Mouse (Mus musculus): ENCODE measurements around the gene Sprr2a1.
"Not testable (repeated sequence)": the region's sequence is repeated elsewhere in the genome, so short reads cannot be mapped to it uniquely, and the experiment has no call there.

Sprr2a1 gene

GRCm38 (mm10) chr3:92215569-92215968 lies at the start of gene Sprr2a1, which contains the start of gene Sprr2a2:
Sprr2a1 (plus strand) TSS chr3:92215799.
Sprr2a2 (plus strand) TSS chr3:92215920.
- DNase-seq: not testable (repeated sequence)

GRCm38 (mm10) chr3:92169847-92170246 lies 45.8 kb upstream of the Sprr2a1 start:
- DNase-seq: no peak

DNA sequence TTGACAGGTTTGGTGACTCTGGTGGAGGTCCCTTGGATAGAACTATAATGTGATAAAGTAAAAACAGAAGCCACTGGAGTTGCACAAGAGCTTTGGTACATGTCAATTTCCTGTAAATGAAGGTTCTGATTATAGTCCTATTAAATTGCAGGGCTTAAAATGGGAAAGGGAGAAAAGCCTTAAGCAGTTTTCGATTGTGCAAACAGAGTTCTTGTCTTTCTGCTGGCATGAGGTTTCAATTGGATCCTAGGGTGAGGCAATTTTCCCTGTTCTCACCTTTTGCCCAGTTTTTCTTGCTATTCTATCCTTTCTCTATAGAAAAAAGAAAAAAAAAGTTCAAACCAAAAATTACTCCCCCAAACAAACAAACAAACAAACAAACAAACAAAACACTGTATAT lies 38.7 kb upstream of the Sprr2a1 start:
- no peak for DNase-seq

- no peak for DNase-seq
Measured at GRCm38 (mm10) chr3:92195512-92196200, 19.9 kb upstream of the Sprr2a1 start.

DNA sequence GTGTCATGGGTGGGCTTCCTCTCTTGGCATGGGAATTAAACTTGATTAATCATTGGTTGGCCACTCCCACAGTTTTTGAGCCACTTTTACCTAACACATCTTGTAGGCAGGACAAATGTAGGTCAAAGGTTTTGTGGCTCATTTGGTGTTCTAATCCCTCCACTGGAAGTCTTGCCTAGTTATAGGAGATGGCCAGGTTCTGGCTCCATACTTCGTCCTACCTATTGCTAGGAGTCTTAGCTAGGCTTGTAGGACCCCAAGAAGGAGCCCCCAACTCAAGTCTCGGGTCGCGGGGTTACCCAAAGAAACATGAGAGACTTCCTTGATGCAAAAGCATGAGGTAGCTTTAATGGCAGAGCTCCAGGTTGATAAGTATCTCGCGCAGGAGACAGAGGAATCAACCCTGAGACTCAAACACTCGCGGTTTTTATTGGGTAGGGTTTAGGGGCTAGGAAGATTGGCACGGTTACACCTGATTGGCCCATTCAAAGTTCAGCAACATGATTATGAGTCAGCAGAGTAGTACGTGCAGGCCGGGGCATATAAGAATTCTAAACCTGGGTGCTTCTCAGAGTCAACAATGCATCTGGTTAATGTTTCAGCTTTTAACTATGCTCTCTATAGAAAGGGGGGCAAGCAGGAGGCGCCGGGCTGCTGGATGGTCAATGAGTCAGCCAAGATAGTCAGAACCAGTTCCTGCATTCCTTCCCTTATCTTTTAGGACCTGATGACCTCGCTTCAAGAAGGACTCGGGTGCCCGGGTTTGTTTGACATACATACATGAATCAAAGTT lies 4.3 kb upstream of the Sprr2a1 start:
- DNase-seq: not testable (repeated sequence)

DNA sequence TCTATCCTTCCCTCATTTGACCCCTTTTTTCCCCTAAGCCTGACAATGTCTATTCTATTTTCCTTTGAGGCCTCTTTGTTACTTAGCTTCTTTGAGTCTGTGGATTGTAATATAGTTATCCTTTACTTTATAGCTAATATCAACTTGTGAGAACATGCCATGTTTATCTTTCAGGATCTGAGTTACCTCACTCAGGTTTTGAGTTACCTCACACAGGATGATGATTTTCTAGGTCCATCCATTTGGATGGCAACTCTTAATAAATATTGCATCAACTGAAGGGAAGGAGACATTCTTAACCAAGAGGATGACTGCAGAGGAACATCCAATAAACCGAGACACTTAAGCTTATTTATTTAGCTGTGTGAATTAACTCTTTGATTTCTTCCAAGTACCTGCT lies 3.5 kb upstream of the Sprr2a1 start:
- DNase-seq: not testable (repeated sequence)

GRCm38 (mm10) chr3:92213651-92214050 lies 1.9 kb upstream of the Sprr2a1 start:
- not testable (repeated sequence) for DNase-seq

DNA sequence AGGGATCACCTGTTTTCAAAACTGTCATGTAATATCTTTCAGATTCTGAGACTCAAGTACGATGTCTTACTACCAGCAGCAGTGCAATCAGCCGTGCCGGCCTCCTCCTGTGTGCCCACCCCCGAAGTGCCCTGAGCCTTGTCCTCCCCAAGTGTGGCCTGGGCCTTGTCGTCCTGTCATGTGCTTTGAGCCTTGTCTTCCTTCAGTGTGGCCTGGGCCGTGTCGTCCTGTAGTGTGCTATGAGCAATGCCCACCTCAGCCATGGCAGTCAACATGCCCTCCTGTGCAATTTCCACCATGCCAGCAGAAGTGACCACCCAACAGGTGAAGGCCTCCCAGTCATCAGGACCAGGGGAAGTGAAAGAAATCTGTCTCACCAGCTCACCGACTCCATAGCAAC lies 3.4 kb downstream of the Sprr2a1 start:
- DNase-seq: not testable (repeated sequence)

DNA sequence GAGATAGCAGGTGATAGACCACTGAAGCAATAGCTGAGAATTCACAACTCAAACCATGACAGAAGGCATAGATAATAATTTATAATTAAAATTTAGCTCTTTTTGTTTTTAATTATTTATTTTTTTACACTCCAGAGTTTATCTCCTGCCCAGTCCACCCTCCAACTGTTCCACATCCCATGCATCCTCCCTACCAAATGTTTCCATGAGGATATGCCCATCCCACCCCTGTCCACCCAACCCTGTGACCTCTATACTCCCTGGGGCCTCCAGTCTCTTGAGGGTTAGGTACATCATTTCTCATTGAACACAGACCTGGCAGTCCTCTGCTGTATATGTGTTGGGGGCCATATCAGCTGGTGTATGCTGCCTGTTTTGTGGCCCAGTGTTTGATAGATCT lies 8.1 kb downstream of the Sprr2a1 start:
- not testable (repeated sequence) for DNase-seq

- peak in 1 of 2 experiments; percentile 2 for DNase-seq
Measured at GRCm38 (mm10) chr3:92227410-92227809, 11.8 kb downstream of the Sprr2a1 start.

- DNase-seq: not testable (repeated sequence)
Measured at GRCm38 (mm10) chr3:92236463-92237189, 21.0 kb downstream of the Sprr2a1 start.

GRCm38 (mm10) chr3:92238736-92239135 lies 23.1 kb downstream of the Sprr2a1 start:
- DNase-seq: not testable (repeated sequence)

DNA sequence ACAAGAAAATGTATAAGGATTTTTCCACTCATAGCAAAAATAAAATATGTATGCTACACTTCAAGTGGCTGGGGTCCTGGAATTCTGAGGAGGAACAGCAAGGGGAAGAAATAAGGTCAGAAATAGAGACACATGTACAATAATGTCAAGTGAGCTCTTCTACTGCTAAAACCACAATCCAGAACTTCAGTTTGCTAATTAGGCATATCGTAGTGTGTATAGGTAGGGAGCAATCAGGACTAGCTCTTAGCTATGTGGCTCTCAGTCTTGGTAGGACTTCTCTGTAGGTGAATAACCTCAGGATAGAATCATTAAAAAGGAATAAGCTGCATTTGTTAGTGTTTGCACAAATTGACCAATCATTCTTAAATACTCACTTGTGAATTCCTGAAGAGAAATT lies 23.6 kb downstream of the Sprr2a1 start:
- not testable (repeated sequence) for DNase-seq

- DNase-seq: not testable (repeated sequence)
Measured at GRCm38 (mm10) chr3:92244833-92245232, 29.2 kb downstream of the Sprr2a1 start.

GRCm38 (mm10) chr3:92246245-92246644 lies 30.6 kb downstream of the Sprr2a1 start:
- DNase-seq: not testable (repeated sequence)

- not testable (repeated sequence) for DNase-seq
Measured at GRCm38 (mm10) chr3:92248494-92248893, 32.9 kb downstream of the Sprr2a1 start.

DNA sequence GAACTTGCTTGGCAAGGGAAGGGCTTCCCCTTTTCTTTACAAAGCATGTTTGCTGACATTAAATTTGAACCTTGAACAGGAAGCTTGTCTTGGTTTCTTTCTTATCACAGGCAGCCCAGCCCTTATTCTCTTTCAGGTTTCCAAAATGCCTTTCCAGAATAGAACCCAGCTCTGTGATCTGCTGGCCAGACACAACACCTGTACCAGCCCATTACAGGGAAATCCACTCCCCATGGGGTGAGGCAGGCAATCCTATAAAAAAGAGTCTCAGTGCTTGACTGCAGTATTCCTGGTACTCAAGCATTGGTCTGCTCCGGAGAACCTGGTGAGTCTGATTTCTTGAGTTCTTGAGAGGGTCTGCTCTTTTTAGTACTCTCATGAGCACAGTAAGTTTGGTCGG lies 34.9 kb downstream of the Sprr2a1 start:
- DNase-seq: not testable (repeated sequence)

GRCm38 (mm10) chr3:92253860-92254259 lies 38.3 kb downstream of the Sprr2a1 start:
- not testable (repeated sequence) for DNase-seq

- DNase-seq: not testable (repeated sequence)
Measured at GRCm38 (mm10) chr3:92258526-92258925, 42.9 kb downstream of the Sprr2a1 start.

DNA sequence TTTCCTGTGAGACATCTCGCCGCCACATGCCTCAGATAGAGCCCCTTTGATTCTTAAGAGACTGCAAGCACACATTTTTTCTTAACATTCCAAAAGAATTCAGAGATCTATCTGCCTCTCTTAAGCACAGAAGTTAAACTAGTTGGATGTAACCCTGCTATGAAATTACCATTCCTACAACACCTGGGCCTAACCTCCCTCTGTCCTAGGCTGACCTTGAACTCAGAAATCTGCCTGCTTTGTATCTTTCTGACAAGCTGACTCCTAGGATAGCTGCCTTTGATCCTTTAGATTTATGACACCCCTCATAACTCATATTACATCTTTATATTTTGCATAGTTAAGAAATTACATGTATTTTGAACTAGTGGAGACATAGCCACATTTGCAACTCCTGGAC lies 47.9 kb downstream of the Sprr2a1 start:
- DNase-seq: not testable (repeated sequence)
